Mouse (Mus musculus): ENCODE results near the gene Mlh3. TPM values are rescaled to one million over a fixed set of nuclear protein-coding genes. Genes with fewer than 3 reads are reported as not detected.

Mlh3 gene
- polyA plus RNA-seq, 1 experiment from 2014 or later = 10.2 TPM

DNA sequence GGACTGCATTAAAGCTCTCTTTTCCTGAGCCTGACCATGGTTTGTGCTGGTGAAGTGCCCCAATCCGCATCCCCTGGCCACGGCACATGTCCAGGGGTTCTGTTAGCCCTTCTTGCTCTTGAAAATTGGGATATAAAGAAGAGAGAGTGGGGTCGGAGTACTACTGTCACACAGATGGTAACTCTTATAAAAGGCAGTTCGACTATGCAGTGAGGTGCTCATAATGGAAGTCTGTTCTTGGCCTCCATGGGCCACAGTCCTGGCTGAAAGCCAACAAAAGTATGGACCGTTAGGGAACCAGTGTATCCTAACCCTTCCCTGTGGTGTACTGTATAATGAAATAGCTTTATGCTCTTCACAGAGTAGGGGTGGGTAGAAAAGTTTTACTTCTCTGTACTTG, 26.5 kb upstream of the Mlh3 start:
- Histone ChIP-seq H3K9me3 (ENCODE audit: control insufficient read depth, low read length) (peaks cover 4% of the 10 kb centered on the region; the same call in 1 of the 2 replicates), H3K4me3 (replicated peaks; ENCODE audit: low read depth, low read length) (no peak overlapping the region), H3K4me1 (ENCODE audit: control insufficient read depth, insufficient read depth, low read length) (no peaks in the 10 kb centered on the region), H3K27me3 (ENCODE audit: control insufficient read depth, insufficient read depth, low read length) (no peaks in the 10 kb centered on the region), H3K36me3 (ENCODE audit: control insufficient read depth, insufficient read depth, low read length) (peaks cover 31% of the 10 kb centered on the region), H3K27ac (replicated peaks; ENCODE audit: low read depth, low read length) (no peak overlapping the region), H3K9ac (replicated peaks; ENCODE audit: low read length) (no peak overlapping the region), H3K4me2 (ENCODE audit: low read length) (no peak overlapping the region)
- no peak for ATAC-seq (ENCODE audit: low FRiP score, low TSS enrichment)
- WGBS = 87% methylated on average over 5 of the region's 5 CpGs
- DNase-seq = no peak

- no peak for DNase-seq
- H3K27ac ChIP-seq (replicated peaks; ENCODE audit: low read depth, low read length) = no peak overlapping the region
- no peaks in the 10 kb centered on the region for H3K27me3 ChIP-seq (ENCODE audit: control insufficient read depth, insufficient read depth, low read length)
- H3K9me3 ChIP-seq (ENCODE audit: control insufficient read depth, low read length) = peaks cover 4% of the 10 kb centered on the region; the same call in 1 of the 2 replicates
- no peak overlapping the region for H3K9ac ChIP-seq (replicated peaks; ENCODE audit: low read length)
- H3K4me2 ChIP-seq (ENCODE audit: low read length) = no peak overlapping the region
- H3K36me3 ChIP-seq (ENCODE audit: control insufficient read depth, insufficient read depth, low read length) = peaks cover 17% of the 10 kb centered on the region
- no peak for ATAC-seq (ENCODE audit: low FRiP score, low TSS enrichment)
- 92% methylated on average over 2 of the region's 2 CpGs for WGBS
- H3K4me1 ChIP-seq (ENCODE audit: control insufficient read depth, insufficient read depth, low read length) = no peaks in the 10 kb centered on the region
- H3K4me3 ChIP-seq (replicated peaks; ENCODE audit: low read depth, low read length) = no peak overlapping the region
Measured at GRCm38 (mm10) chr12:85295506-85295905, 25.1 kb upstream of the Mlh3 start.

- no peak overlapping the region for H3K27ac ChIP-seq (replicated peaks; ENCODE audit: low read depth, low read length)
- no peaks in the 10 kb centered on the region; the same call in 1 of the 2 replicates for H3K36me3 ChIP-seq (ENCODE audit: control insufficient read depth, insufficient read depth, low read length)
- peaks cover 4% of the 10 kb centered on the region; the same call in 1 of the 2 replicates for H3K9me3 ChIP-seq (ENCODE audit: control insufficient read depth, low read length)
- H3K4me3 ChIP-seq (replicated peaks; ENCODE audit: low read depth, low read length) = no peak overlapping the region
- no peak overlapping the region for H3K4me2 ChIP-seq (ENCODE audit: low read length)
- no peaks in the 10 kb centered on the region for H3K27me3 ChIP-seq (ENCODE audit: control insufficient read depth, insufficient read depth, low read length)
- ATAC-seq (ENCODE audit: low FRiP score, low TSS enrichment) (no peak), DNase-seq (no peak)
- H3K9ac ChIP-seq (replicated peaks; ENCODE audit: low read length) = no peak overlapping the region
- peaks cover 6% of the 10 kb centered on the region; the same call in 1 of the 2 replicates for H3K4me1 ChIP-seq (ENCODE audit: control insufficient read depth, insufficient read depth, low read length)
Measured at GRCm38 (mm10) chr12:85292906-85293305, 22.5 kb upstream of the Mlh3 start.

GRCm38 (mm10) chr12:85292288-85292687, 21.9 kb upstream of the Mlh3 start:
- Histone ChIP-seq H3K27me3 (ENCODE audit: control insufficient read depth, insufficient read depth, low read length) (no peaks in the 10 kb centered on the region), H3K9me3 (ENCODE audit: control insufficient read depth, low read length) (peaks cover 4% of the 10 kb centered on the region; the same call in 1 of the 2 replicates), H3K4me2 (ENCODE audit: low read length) (no peak overlapping the region), H3K9ac (replicated peaks; ENCODE audit: low read length) (no peak overlapping the region), H3K27ac (replicated peaks; ENCODE audit: low read depth, low read length) (no peak overlapping the region), H3K4me3 (replicated peaks; ENCODE audit: low read depth, low read length) (no peak overlapping the region), H3K36me3 (ENCODE audit: control insufficient read depth, insufficient read depth, low read length) (no peaks in the 10 kb centered on the region), H3K4me1 (ENCODE audit: control insufficient read depth, insufficient read depth, low read length) (peaks cover 6% of the 10 kb centered on the region; the same call in 1 of the 2 replicates)
- 85% methylated on average over 6 of the region's 6 CpGs for WGBS
- no peak for ATAC-seq (ENCODE audit: low FRiP score, low TSS enrichment)
- no peak for DNase-seq

GRCm38 (mm10) chr12:85291541-85291940, 21.1 kb upstream of the Mlh3 start:
- H3K27me3 ChIP-seq (ENCODE audit: control insufficient read depth, insufficient read depth, low read length) = no peaks in the 10 kb centered on the region
- peaks cover 4% of the 10 kb centered on the region; the same call in 1 of the 2 replicates for H3K9me3 ChIP-seq (ENCODE audit: control insufficient read depth, low read length)
- no peaks in the 10 kb centered on the region for H3K36me3 ChIP-seq (ENCODE audit: control insufficient read depth, insufficient read depth, low read length)
- ATAC-seq (ENCODE audit: low FRiP score, low TSS enrichment) = no peak
- no peak overlapping the region for H3K9ac ChIP-seq (replicated peaks; ENCODE audit: low read length)
- no peak for DNase-seq
- peaks cover 6% of the 10 kb centered on the region; the same call in 1 of the 2 replicates for H3K4me1 ChIP-seq (ENCODE audit: control insufficient read depth, insufficient read depth, low read length)
- H3K4me2 ChIP-seq (ENCODE audit: low read length) = no peak overlapping the region
- H3K4me3 ChIP-seq (replicated peaks; ENCODE audit: low read depth, low read length) = no peak overlapping the region
- H3K27ac ChIP-seq (replicated peaks; ENCODE audit: low read depth, low read length) = no peak overlapping the region

GRCm38 (mm10) chr12:85290633-85291032, 20.2 kb upstream of the Mlh3 start:
- no peak for DNase-seq
- Histone ChIP-seq H3K9ac (replicated peaks; ENCODE audit: low read length) (no peak overlapping the region), H3K27me3 (ENCODE audit: control insufficient read depth, insufficient read depth, low read length) (no peaks in the 10 kb centered on the region), H3K4me2 (ENCODE audit: low read length) (no peak overlapping the region), H3K9me3 (ENCODE audit: control insufficient read depth, low read length) (peaks cover 4% of the 10 kb centered on the region; the same call in 1 of the 2 replicates), H3K4me3 (replicated peaks; ENCODE audit: low read depth, low read length) (no peak overlapping the region), H3K27ac (replicated peaks; ENCODE audit: low read depth, low read length) (no peak overlapping the region), H3K4me1 (ENCODE audit: control insufficient read depth, insufficient read depth, low read length) (peaks cover 6% of the 10 kb centered on the region; the same call in 1 of the 2 replicates), H3K36me3 (ENCODE audit: control insufficient read depth, insufficient read depth, low read length) (no peaks in the 10 kb centered on the region)
- ATAC-seq (ENCODE audit: low FRiP score, low TSS enrichment) = no peak
- WGBS = 87% methylated on average over 10 of the region's 10 CpGs

DNA sequence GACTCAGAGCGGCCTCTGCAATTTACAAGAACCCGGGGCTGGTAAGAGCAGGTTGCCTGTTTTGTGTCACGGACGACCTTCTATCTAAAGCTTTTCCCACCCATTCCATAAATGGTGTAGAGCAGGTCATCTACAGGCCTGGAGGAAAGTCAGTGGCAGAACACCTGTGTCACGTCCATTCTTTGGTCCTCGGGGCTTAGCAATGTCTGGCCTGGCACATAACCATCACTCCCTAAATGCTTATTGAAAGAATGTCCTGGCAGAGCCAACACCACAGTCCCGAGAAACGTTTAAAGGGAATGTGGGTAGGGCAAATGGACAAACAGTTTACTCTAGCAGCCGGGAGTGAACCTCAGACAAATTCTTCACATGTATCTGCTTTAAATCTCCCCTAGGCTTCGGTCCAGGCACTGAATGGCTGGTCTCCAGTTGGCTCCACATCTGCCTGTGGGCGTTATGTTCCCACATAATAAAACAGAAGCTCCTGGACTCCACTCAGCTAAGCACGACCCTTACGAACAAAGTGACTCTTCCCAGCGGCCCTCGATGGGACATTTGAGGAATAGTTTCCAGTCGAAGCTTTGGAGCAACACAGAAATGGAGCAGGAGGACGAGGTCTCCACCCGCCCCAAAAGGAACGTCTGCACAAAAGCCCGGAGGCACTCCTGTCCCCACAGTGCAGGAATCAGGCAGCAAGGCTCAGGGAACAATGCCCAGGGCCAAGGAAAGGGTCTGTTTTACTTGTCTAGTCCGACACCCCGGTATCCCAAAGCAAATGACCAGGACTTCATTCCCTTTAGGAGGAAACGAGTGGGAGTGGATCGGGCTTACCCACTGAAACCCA, 19.0 kb upstream of the Mlh3 start:
- 66% methylated on average over 24 of the region's 24 CpGs for WGBS

GRCm38 (mm10) chr12:85288486-85289156, 18.2 kb upstream of the Mlh3 start, which contains the start of gene Zc2hc1c:
Gene Zc2hc1c, plus strand, starts transcription at chr12:85288591.
- Histone ChIP-seq H3K27ac (replicated peaks; ENCODE audit: low read depth, low read length) (no peak within 1 kb of the TSS), H3K4me1 (ENCODE audit: control insufficient read depth, insufficient read depth, low read length) (peaks cover 6% of the 10 kb centered on the region; the same call in 1 of the 2 replicates), H3K36me3 (ENCODE audit: control insufficient read depth, insufficient read depth, low read length) (no peaks in the 10 kb centered on the region), H3K4me3 (replicated peaks; ENCODE audit: low read depth, low read length) (peak within 1 kb of the TSS; percentile 51), H3K9me3 (ENCODE audit: control insufficient read depth, low read length) (no peaks in the 10 kb centered on the region), H3K9ac (replicated peaks; ENCODE audit: low read length) (peak within 1 kb of the TSS; percentile 54), H3K4me2 (ENCODE audit: low read length) (peak within 1 kb of the TSS; percentile 90), H3K27me3 (ENCODE audit: control insufficient read depth, insufficient read depth, low read length) (no peaks in the 10 kb centered on the region)
- 3% methylated on average over 29 of the region's 31 CpGs for WGBS
- DNase-seq (peak; percentile 95), ATAC-seq (ENCODE audit: low FRiP score, low TSS enrichment) (peak; percentile 76)

More for the DNA sequence above, 19.0 kb upstream of the Mlh3 start:
- Histone ChIP-seq H3K9ac (replicated peaks; ENCODE audit: low read length) (peak overlapping the region; percentile 54), H3K4me3 (replicated peaks; ENCODE audit: low read depth, low read length) (peak overlapping the region; percentile 51), H3K27me3 (ENCODE audit: control insufficient read depth, insufficient read depth, low read length) (no peaks in the 10 kb centered on the region), H3K4me2 (ENCODE audit: low read length) (peak overlapping the region; percentile 90), H3K27ac (replicated peaks; ENCODE audit: low read depth, low read length) (no peak overlapping the region), H3K4me1 (ENCODE audit: control insufficient read depth, insufficient read depth, low read length) (peaks cover 6% of the 10 kb centered on the region; the same call in 1 of the 2 replicates), H3K9me3 (ENCODE audit: control insufficient read depth, low read length) (peaks cover 4% of the 10 kb centered on the region; the same call in 1 of the 2 replicates), H3K36me3 (ENCODE audit: control insufficient read depth, insufficient read depth, low read length) (no peaks in the 10 kb centered on the region)
- DNase-seq (no peak), ATAC-seq (ENCODE audit: low FRiP score, low TSS enrichment) (no peak)
